Mouse (Mus musculus): Measurements from ENCODE around the gene Mrgprd. TPM values are rescaled to one million over a fixed set of nuclear protein-coding genes. Genes with fewer than 3 reads are reported as not detected.
A peak's percentile ranks its signal among the peaks of the same experiment; 100 is the strongest.

Mrgprd gene
- 0.04 and 0.07 TPM in 2 replicates for polyA plus RNA-seq (2015; fragmentation: Nextera tagmentation; extraction: Ambion mirVana)

GRCm38 (mm10) chr7:145314785-145315411, at the start of gene Mrgprd:
Gene Mrgprd, plus strand, starts transcription at chr7:145314835.
- DNase-seq (ENCODE audit: low spot score), result no peak

DNA sequence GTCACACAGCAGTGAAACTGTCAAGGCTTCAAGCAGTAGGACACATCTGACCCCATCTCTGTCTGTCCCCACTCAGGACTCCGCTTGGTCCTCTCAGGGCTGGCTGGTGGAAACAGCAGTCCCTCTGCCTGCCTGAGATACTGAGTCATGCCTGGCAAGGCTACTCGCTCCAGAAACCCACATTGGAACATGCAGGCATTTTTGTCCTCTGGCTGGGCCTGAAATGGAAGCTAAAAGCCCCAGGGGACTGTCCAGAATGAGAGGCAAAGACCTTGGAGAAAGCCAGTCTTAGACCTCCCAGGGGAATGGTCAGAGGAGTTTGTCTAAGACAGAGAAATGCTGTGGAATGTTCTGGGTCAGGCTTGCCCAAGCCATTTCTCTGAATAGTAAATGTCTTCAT, 48.6 kb upstream of the Mrgprd start:
- no peak for DNase-seq (ENCODE audit: low spot score)

GRCm38 (mm10) chr7:145268890-145269289, 45.7 kb upstream of the Mrgprd start:
- DNase-seq (ENCODE audit: low spot score), result no peak

GRCm38 (mm10) chr7:145270955-145271354, 43.7 kb upstream of the Mrgprd start:
- no peak for DNase-seq (ENCODE audit: low spot score)

GRCm38 (mm10) chr7:145275488-145275887, 39.1 kb upstream of the Mrgprd start:
- DNase-seq (ENCODE audit: low spot score), result no peak

- no peak for DNase-seq (ENCODE audit: low spot score)
These were observed 33.2 kb upstream of the Mrgprd start for GRCm38 (mm10) chr7:145281396-145281795.

DNA sequence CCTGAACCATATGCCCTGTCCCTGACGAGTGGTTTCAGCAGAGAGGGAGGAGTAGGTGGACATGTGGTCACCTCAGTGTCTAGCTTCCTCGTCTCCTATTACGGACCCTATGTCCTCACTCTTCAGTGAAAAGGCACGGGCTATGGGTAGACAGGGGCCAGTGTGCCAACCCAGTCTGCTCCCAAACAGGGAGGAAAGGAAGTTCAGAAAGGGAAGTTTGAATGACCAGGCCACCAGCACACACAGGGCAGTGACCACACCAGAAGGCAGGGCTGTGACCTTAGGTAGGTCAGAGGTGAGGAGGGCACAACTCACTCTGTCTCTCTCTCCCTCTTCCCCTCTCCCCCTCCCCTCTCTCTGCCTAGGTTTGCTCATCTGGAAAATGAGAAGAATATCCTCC, 31.6 kb upstream of the Mrgprd start:
- no peak for DNase-seq (ENCODE audit: low spot score)

GRCm38 (mm10) chr7:145283487-145284187, 31.0 kb upstream of the Mrgprd start, which contains the start of gene Tpcn2:
Gene Tpcn2, minus strand, starts transcription at chr7:145284011.
- peak; percentile 92 for DNase-seq (ENCODE audit: low spot score)

DNA sequence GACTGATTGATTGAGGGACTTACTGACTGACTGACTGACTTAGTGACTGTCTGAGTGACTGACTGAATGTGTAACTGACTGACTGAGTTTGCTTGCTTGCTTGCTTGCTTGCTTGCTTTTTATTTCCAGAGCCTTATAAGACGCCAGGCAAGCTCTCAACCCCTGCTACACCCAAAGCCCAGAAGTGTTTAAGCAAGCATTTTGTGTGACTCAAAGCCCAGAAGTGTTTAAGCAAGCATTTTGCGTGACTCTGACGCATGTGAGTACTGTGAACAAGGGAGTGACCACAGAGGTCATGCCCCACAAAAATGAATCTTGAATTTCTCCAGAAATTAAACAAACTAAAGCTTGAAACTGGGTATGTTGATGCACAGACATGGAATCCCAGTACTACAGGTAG, 30.3 kb upstream of the Mrgprd start:
- DNase-seq (ENCODE audit: low spot score), result no peak

DNA sequence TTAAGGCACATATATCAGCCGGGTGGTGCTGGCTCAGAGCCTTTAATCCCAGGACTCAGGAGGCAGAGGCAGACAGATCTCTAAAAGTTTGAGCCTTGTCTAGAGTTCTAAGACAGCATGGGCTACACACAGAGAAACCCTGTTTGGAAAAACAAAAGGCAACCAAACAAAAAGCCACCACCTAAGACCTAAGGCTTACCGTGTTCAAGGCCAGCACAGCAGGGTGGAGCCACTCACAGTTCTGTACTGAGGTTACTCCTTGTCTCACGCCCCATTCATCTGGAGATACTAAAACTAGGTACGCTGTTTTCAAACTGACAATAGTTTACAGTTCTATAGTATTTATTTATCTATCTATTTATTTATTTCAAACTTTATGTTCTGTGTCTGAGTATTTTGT, 29.2 kb upstream of the Mrgprd start:
- DNase-seq (ENCODE audit: low spot score), result no peak

DNA sequence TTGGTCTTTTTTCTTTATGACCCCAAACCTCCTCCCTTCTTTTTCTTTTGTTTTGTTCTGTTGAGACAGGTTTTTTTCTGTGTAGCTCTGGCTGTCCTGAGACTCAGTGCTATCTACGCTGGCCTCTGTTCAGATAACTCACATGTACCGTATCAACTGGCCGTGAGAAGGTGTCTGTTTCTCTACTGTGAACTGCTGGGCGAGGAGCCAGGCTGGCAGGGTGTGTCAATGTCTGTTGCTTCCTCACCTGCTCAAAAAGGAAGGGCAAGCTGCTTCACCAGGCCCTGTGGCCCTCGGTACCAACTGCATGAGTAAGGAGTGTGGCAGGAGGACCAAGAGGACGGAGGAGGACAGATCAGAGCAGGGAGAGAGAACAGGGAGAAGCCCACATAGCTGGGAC, 27.2 kb upstream of the Mrgprd start:
- no peak for DNase-seq (ENCODE audit: low spot score)

- DNase-seq (ENCODE audit: low spot score), result no peak
These were observed 25.3 kb upstream of the Mrgprd start for GRCm38 (mm10) chr7:145289302-145289701.

GRCm38 (mm10) chr7:145291847-145292246, 22.8 kb upstream of the Mrgprd start:
- DNase-seq (ENCODE audit: low spot score), result no peak

DNA sequence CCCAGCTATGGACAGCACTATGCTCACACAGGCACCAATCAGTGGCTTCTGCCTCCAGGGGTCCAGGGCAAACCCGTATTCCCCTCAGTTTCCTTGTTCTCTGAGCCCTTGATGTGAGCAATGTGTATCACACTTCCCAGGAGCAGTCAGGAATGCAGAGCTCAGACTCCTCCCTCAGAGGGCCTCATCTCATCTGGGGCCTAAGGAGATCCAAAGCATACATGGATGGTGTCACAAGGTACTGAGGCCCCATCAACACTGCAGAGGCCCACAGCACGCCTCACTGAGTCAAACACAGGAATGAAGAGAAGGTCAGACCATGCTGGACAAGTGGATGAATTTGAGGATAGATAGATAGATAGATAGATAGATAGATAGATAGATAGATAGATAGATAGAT, 21.9 kb upstream of the Mrgprd start:
- no peak for DNase-seq (ENCODE audit: low spot score)

GRCm38 (mm10) chr7:145293859-145294258, 20.8 kb upstream of the Mrgprd start:
- no peak for DNase-seq (ENCODE audit: low spot score)

GRCm38 (mm10) chr7:145298666-145299490, 15.8 kb upstream of the Mrgprd start:
- no peak for DNase-seq (ENCODE audit: low spot score)

- no peak for DNase-seq (ENCODE audit: low spot score)
These were observed 14.9 kb upstream of the Mrgprd start for GRCm38 (mm10) chr7:145299562-145300320.

- DNase-seq (ENCODE audit: low spot score), result no peak
These were observed 14.2 kb upstream of the Mrgprd start, which contains the start of gene Mrgprf for GRCm38 (mm10) chr7:145300321-145301007. Gene Mrgprf, plus strand, starts transcription at chr7:145300828.

DNA sequence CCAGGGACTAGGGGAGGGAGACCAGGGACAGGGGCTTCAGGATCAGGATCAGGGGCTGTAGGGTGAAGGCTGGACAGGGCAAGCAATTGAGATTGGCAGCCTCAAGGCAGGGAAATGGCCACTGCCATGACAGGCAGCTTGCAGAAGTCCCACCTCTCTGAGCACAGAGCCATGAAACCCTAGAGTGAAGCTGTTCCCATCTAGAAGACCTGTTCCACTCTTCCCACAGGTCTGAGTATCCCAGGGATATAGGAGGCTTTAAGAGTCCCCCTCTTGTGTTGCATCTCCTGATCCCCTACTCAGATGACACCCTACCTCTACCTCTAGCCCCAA, 13.7 kb upstream of the Mrgprd start:
- DNase-seq (ENCODE audit: low spot score), result no peak

- no peak for DNase-seq (ENCODE audit: low spot score)
These were observed 13.2 kb upstream of the Mrgprd start for GRCm38 (mm10) chr7:145301341-145302005.
